Mouse (Mus musculus) heart, postnatal 0 days (tissue): Measurements from ENCODE around the gene Smad5. TPM values are rescaled to one million over a fixed set of nuclear protein-coding genes. Genes with fewer than 3 reads are reported as not detected.

Experiments used
- ATAC-seq: fragments of 200-750 bp; cut with Nextera tagmentation; 2 replicates; pipeline ENCODE4 v1.8.0; 2017; ENCODE audit warnings: low read depth, moderate number of reproducible peaks, moderate library complexity; ENCODE audit not compliant: insufficient read depth
- DNase-seq: peaks from one replicate; pipeline ENCODE4 v3.0.0-alpha.2; 2016; ENCODE audit warnings: low spot score
- H3K27ac ChIP-seq: fragments of 300-500 bp; sonication (generic); 2 replicates; pipeline ENCODE4 v1.5.1; 2014; ENCODE audit warnings: low read depth, mild to moderate bottlenecking
- H3K27me3 ChIP-seq: fragments of 300-500 bp; sonication (generic); 2 replicates; pipeline ENCODE4 v1.6.1; 2014; ENCODE audit warnings: low read length, mixed read lengths; ENCODE audit not compliant: control insufficient read depth, insufficient read depth
- H3K36me3 ChIP-seq: fragments of 300-500 bp; sonication (generic); replicated peaks from 2 replicates; pipeline ENCODE4 v1.6.1; 2014; ENCODE audit warnings: low read length, mixed read lengths; ENCODE audit not compliant: control insufficient read depth, insufficient read depth
- H3K4me1 ChIP-seq: fragments of 300-500 bp; sonication (generic); 2 replicates; pipeline ENCODE4 v1.6.1; 2014; ENCODE audit warnings: antibody characterized with exemption; ENCODE audit not compliant: control insufficient read depth, insufficient read depth
- H3K4me2 ChIP-seq: fragments of 300-500 bp; sonication (generic); 2 replicates; pipeline ENCODE4 v1.6.1; 2014; ENCODE audit warnings: low read depth, mild to moderate bottlenecking, low read length, moderate library complexity
- H3K4me3 ChIP-seq: fragments of 300-500 bp; sonication (generic); 2 replicates; pipeline ENCODE4 v1.5.1; 2014; ENCODE audit warnings: low read depth, low read length
- H3K9ac ChIP-seq: fragments of 300-500 bp; sonication (generic); replicated peaks from 2 replicates; pipeline ENCODE4 v1.6.1; 2014; ENCODE audit warnings: low read depth, low read length, mixed read lengths
- H3K9me3 ChIP-seq: fragments of 300-500 bp; sonication (generic); replicated peaks from 2 replicates; pipeline ENCODE4 v1.6.1; 2016; ENCODE audit warnings: low read length; ENCODE audit not compliant: control insufficient read depth
- CTCF ChIP-seq: IDR thresholded peaks from 2 replicates; pipeline ENCODE4 v1.5.1; 2016; ENCODE audit warnings: antibody characterized with exemption, control low read depth, low read depth
- EP300 ChIP-seq: IDR thresholded peaks from 2 replicates; pipeline ENCODE4 v1.6.1; 2016; ENCODE audit warnings: antibody characterized with exemption, low read depth
- WGBS: fragments of 180-500 bp; shearing (Covaris S2); extraction: QIAGEN DNeasy Blood & Tissue Kit; methylation state at CpG from one replicate; pipeline ENCODE4 v1.1.7; 2014; 5-methylcytosine and 5-hydroxymethylcytosine counted together
- polyA plus RNA-seq: library from polyadenylated mRNA; unstranded; fragments of >200 nt; fragmentation: Nextera tagmentation; extraction: Ambion mirVana; gene quantifications from 2 replicates; pipeline ENCODE4 v1.2.1, GENCODE M21; 2015
- total RNA-seq: library from RNA; depleted of rRNA; stranded (reverse); fragments of >200 nt; gene quantifications from 2 replicates; pipeline ENCODE4 v1.2.3, GENCODE M21; 2014; ENCODE audit warnings: low replicate concordance

Smad5 gene
- total and polyA plus RNA-seq, 2 experiments from 2014 or later, result 12.0 to 36.9 TPM

GRCm38 (mm10) chr13:56696699-56697098, 6.1 kb upstream of the Smad5 start:
- Histone ChIP-seq H3K4me2 (no peak overlapping the region), H3K36me3 (no peaks in the 10 kb centered on the region), H3K9ac (no peak overlapping the region), H3K9me3 (no peaks in the 10 kb centered on the region), H3K4me1 (no peaks in the 10 kb centered on the region), H3K27ac (no peak overlapping the region), H3K27me3 (no peaks in the 10 kb centered on the region), H3K4me3 (no peak overlapping the region)
- TF ChIP-seq CTCF, result no peak
- no peak for TF ChIP-seq EP300
- no peak for DNase-seq
- 79% methylated on average over 5 of the region's 5 CpGs for WGBS
- no peak for ATAC-seq

- H3K4me1 ChIP-seq, result peaks cover 4% of the 10 kb centered on the region; the same call in 1 of the 2 replicates
- H3K27ac ChIP-seq, result no peak overlapping the region
- H3K9ac ChIP-seq, result no peak overlapping the region
- H3K4me3 ChIP-seq, result no peak overlapping the region
- no peaks in the 10 kb centered on the region for H3K27me3 ChIP-seq
- ATAC-seq (no peak), DNase-seq (no peak)
- H3K36me3 ChIP-seq, result no peaks in the 10 kb centered on the region
- no peak overlapping the region for H3K4me2 ChIP-seq
- H3K9me3 ChIP-seq, result no peaks in the 10 kb centered on the region
- 95% methylated on average over 2 of the region's 2 CpGs for WGBS
- TF ChIP-seq CTCF, result no peak
- no peak for TF ChIP-seq EP300
These were observed 5.6 kb upstream of the Smad5 start for GRCm38 (mm10) chr13:56697171-56697570.

GRCm38 (mm10) chr13:56698391-56698790, 4.4 kb upstream of the Smad5 start:
- Histone ChIP-seq H3K9ac (no peak overlapping the region), H3K27me3 (no peaks in the 10 kb centered on the region), H3K27ac (no peak overlapping the region), H3K9me3 (no peaks in the 10 kb centered on the region), H3K4me3 (no peak overlapping the region), H3K4me1 (peaks cover 4% of the 10 kb centered on the region; the same call in 1 of the 2 replicates), H3K36me3 (no peaks in the 10 kb centered on the region), H3K4me2 (0 out of 2 replicates have a peak overlapping the region, but pooled peaks have one; percentile 0)
- DNase-seq (no peak), ATAC-seq (no peak)
- WGBS, result 24% methylated on average over 9 of the region's 9 CpGs
- TF ChIP-seq EP300, result no peak
- no peak for TF ChIP-seq CTCF

GRCm38 (mm10) chr13:56699370-56699769, 3.4 kb upstream of the Smad5 start:
- no peaks in the 10 kb centered on the region for H3K36me3 ChIP-seq
- H3K27ac ChIP-seq, result no peak overlapping the region
- ATAC-seq (no peak), DNase-seq (no peak)
- no peaks in the 10 kb centered on the region for H3K9me3 ChIP-seq
- H3K9ac ChIP-seq, result no peak overlapping the region
- no peak for TF ChIP-seq EP300
- TF ChIP-seq CTCF, result no peak
- H3K4me2 ChIP-seq, result no peak overlapping the region
- no peak overlapping the region for H3K4me3 ChIP-seq
- 92% methylated on average over 2 of the region's 2 CpGs for WGBS
- H3K4me1 ChIP-seq, result peaks cover 9% of the 10 kb centered on the region
- H3K27me3 ChIP-seq, result no peaks in the 10 kb centered on the region

GRCm38 (mm10) chr13:56700981-56701380, 1.8 kb upstream of the Smad5 start:
- 68% methylated on average over 1 of the region's 1 CpGs for WGBS
- H3K9me3 ChIP-seq, result no peaks in the 10 kb centered on the region

GRCm38 (mm10) chr13:56701924-56702323, 886 bp upstream of the Smad5 start:
- H3K27ac ChIP-seq, result no peak overlapping the region
- H3K4me3 ChIP-seq, result no peak overlapping the region
- DNase-seq (no peak), ATAC-seq (no peak)
- WGBS, result 67% methylated on average over 10 of the region's 10 CpGs
- H3K9me3 ChIP-seq, result no peaks in the 10 kb centered on the region
- H3K36me3 ChIP-seq, result no peaks in the 10 kb centered on the region
- no peak overlapping the region for H3K4me2 ChIP-seq
- no peaks in the 10 kb centered on the region for H3K27me3 ChIP-seq
- no peak for TF ChIP-seq CTCF
- no peak for TF ChIP-seq EP300
- peaks cover 21% of the 10 kb centered on the region for H3K4me1 ChIP-seq
- no peak overlapping the region; the same call in 1 of the 2 replicates for H3K9ac ChIP-seq

More at GRCm38 (mm10) chr13:56700981-56701380, 1.8 kb upstream of the Smad5 start:
- no peaks in the 10 kb centered on the region for H3K27me3 ChIP-seq
- H3K36me3 ChIP-seq, result no peaks in the 10 kb centered on the region
- DNase-seq, result no peak
- TF ChIP-seq CTCF, result no peak
- no peak for TF ChIP-seq EP300
- H3K27ac ChIP-seq, result no peak overlapping the region
- ATAC-seq, result no peak
- no peak overlapping the region for H3K9ac ChIP-seq
- peaks cover 21% of the 10 kb centered on the region for H3K4me1 ChIP-seq
- no peak overlapping the region for H3K4me3 ChIP-seq
- no peak overlapping the region for H3K4me2 ChIP-seq
